Mouse (Mus musculus) ES-Bruce4 (cell line): ENCODE measurements around the gene Plau.

Experiments used
- CTCF ChIP-seq: IDR thresholded peaks from one replicate; pipeline ENCODE4 v1.8.1; 2011; ENCODE audit warnings: low read depth, low read length
- EP300 ChIP-seq: IDR thresholded peaks from 2 replicates; pipeline ENCODE4 v1.6.1; 2011; ENCODE audit warnings: low read depth, low read length; ENCODE audit not compliant: insufficient read depth
- POLR2A ChIP-seq: IDR thresholded peaks from one replicate; pipeline ENCODE4 v1.8.1; 2011; ENCODE audit warnings: low read length; ENCODE audit not compliant: insufficient read depth

- TF ChIP-seq EP300: no peak
- TF ChIP-seq CTCF: no peak
- TF ChIP-seq POLR2A: no peak
These were observed 45.5 kb upstream of the Plau start for GRCm38 (mm10) chr14:20790996-20791395.
